Mouse (Mus musculus) central nervous system, embryonic 11.5 days (tissue): ENCODE data around the gene Arrb1. TPM values are rescaled to one million over a fixed set of nuclear protein-coding genes. Genes with fewer than 3 reads are reported as not detected.

Experiments
- polyA plus RNA-seq: library from polyadenylated mRNA; depleted of rRNA; stranded (reverse); fragments of >200 nt; gene quantifications from 2 replicates; pipeline ENCODE4 v1.2.3, GENCODE M21; 2012; rRNA removed

Arrb1 gene
- polyA plus RNA-seq: 34.8 and 44.9 TPM in 2 replicates

GRCm38 (mm10) chr7:99534901-99535735, at the start of gene Arrb1:
Gene Arrb1, plus strand, starts transcription at chr7:99535466.

GRCm38 (mm10) chr7:99626376-99627270, 91.4 kb downstream of the Arrb1 start, which contains the start of gene Tpbgl:
Gene Tpbgl, minus strand, starts transcription at chr7:99627103.

Other genes with a start within 250 kb of the Arrb1 start
- gene Serpinh1, start 182.2 kb upstream of the Arrb1 start, polyA plus RNA-seq: 323 and 538 TPM in 2 replicates
- gene Gdpd5, start 154.1 kb upstream of the Arrb1 start, polyA plus RNA-seq: 14.5 and 23.2 TPM in 2 replicates
- gene Klhl35, start 69.5 kb upstream of the Arrb1 start, polyA plus RNA-seq: 21.1 and 32.0 TPM in 2 replicates
- gene Rps3, start 51.7 kb upstream of the Arrb1 start, polyA plus RNA-seq: 1,304 and 1,773 TPM in 2 replicates
- gene Tpbgl, start 91.6 kb downstream of the Arrb1 start, polyA plus RNA-seq: 0.46 and 0.77 TPM in 2 replicates
- gene Slco2b1, start 175.9 kb downstream of the Arrb1 start, polyA plus RNA-seq: 2.1 and 2.6 TPM in 2 replicates
- not detected in 2 replicates for gene Olfr520, start 194.8 kb downstream of the Arrb1 start, polyA plus RNA-seq
- gene Olfr521, start 228.0 kb downstream of the Arrb1 start, polyA plus RNA-seq: not detected in 2 replicates